ENCODE assay signal across 12 mouse cellular contexts in the genomic region with DNA sequence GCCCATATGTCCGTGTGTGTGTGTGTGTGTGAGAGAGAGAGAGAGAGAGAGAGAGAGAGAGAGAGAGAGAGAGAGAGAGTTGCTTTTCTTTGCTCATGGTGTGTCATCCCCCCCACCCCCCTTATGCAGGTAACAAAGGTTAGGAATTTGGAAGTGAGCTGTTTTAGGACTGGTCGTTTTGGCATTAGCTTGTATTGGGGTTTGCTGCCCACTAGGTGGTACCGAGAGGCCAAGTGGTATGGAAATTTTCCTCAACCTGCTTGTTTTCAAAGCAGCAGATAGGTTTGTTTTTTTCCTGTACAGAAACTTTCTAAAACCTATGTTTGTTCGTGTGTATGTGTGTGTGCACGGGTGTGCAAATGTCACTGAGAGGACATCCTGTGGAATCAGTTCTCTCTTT. TPM values are rescaled to one million over a fixed set of nuclear protein-coding genes. Genes with fewer than 3 reads are reported as not detected.
DNase-seq lines count a peak whose midpoint lies in the region; ATAC-seq and TF ChIP-seq lines count a peak whose summit lies in the region.
"Had no signal": no experiment of that assay in that cellular context is flagged by ENCODE, and none has a peak within 500 bp of the region (broad histone marks: within the 10 kb centered on the region; RNA-seq: fewer than 3 reads in every experiment).

No protein-coding gene starts in this region.

- H3K27me3 ChIP-seq in limb, embryonic 12.5 days, result no peaks in the 10 kb centered on the region
- H3K27me3 ChIP-seq in limb, embryonic 10.5 days (ENCODE audit: low read depth, poor library complexity, severe bottlenecking), result no peaks in the 10 kb centered on the region
- H3K27me3 ChIP-seq in liver, postnatal 0 days (ENCODE audit: insufficient read depth, low read length), result no peaks in the 10 kb centered on the region
- H3K27me3 ChIP-seq: hindbrain, embryonic 13.5 days had no signal

- no peak for ATAC-seq in CD4-positive, CD25-positive, alpha-beta regulatory T cell, adult 4 months
- 0 out of 2 replicates have a peak, but pooled peaks have one; percentile 15 for ATAC-seq in limb, embryonic 12.5 days (ENCODE audit: insufficient number of reproducible peaks, insufficient read depth, low FRiP score, low TSS enrichment, low read depth)
- ATAC-seq in liver, postnatal 0 days, result peak; percentile 57; the same call in 1 of the 2 replicates

- no peak overlapping the region for H3K9ac ChIP-seq in limb, embryonic 12.5 days (replicated peaks)
- H3K9ac ChIP-seq in liver, postnatal 0 days (replicated peaks), result no peak overlapping the region
- H3K9ac ChIP-seq: hindbrain, embryonic 13.5 days had no signal

- H3K9me3 ChIP-seq in limb, embryonic 12.5 days, result no peaks in the 10 kb centered on the region
- H3K9me3 ChIP-seq in limb, embryonic 10.5 days (replicated peaks), result no peaks in the 10 kb centered on the region
- H3K9me3 ChIP-seq in liver, postnatal 0 days (ENCODE audit: low read length), result no peaks in the 10 kb centered on the region
- H3K9me3 ChIP-seq: hindbrain, embryonic 13.5 days; midbrain, embryonic 10.5 days had no signal

- no peak overlapping the region for H3K27ac ChIP-seq in limb, embryonic 12.5 days
- no peak overlapping the region for H3K27ac ChIP-seq in limb, embryonic 10.5 days
- no peak overlapping the region for H3K27ac ChIP-seq in liver, postnatal 0 days (ENCODE audit: low read depth)
- H3K27ac ChIP-seq: hindbrain, embryonic 13.5 days; midbrain, embryonic 10.5 days had no signal

- H3K4me1 ChIP-seq in limb, embryonic 12.5 days (replicated peaks), result peaks cover 5% of the 10 kb centered on the region
- peaks cover 15% of the 10 kb centered on the region for H3K4me1 ChIP-seq in limb, embryonic 10.5 days
- H3K4me1 ChIP-seq in liver, postnatal 0 days (ENCODE audit: insufficient read depth), result peaks cover 3% of the 10 kb centered on the region
- H3K4me1 ChIP-seq: hindbrain, embryonic 13.5 days; midbrain, embryonic 10.5 days had no signal

- no peak overlapping the region for H3K4me3 ChIP-seq in limb, embryonic 12.5 days (replicated peaks)
- no peak overlapping the region for H3K4me3 ChIP-seq in limb, embryonic 10.5 days
- H3K4me3 ChIP-seq in liver, postnatal 0 days (ENCODE audit: low read depth, low read length), result no peak overlapping the region
- H3K4me3 ChIP-seq: hindbrain, embryonic 13.5 days; midbrain, embryonic 10.5 days had no signal

- 26% methylated on average over 5 of the region's 5 CpGs for WGBS in limb, embryonic 12.5 days
- 24% methylated on average over 5 of the region's 5 CpGs for WGBS in limb, embryonic 10.5 days
- WGBS in liver, postnatal 0 days (ENCODE audit: insufficient replicate concordance), result 21% methylated on average over 5 of the region's 5 CpGs

- peaks cover 3% of the 10 kb centered on the region; the same call in 1 of the 2 replicates for H3K36me3 ChIP-seq in limb, embryonic 12.5 days
- peaks cover 7% of the 10 kb centered on the region for H3K36me3 ChIP-seq in limb, embryonic 10.5 days
- no peaks in the 10 kb centered on the region for H3K36me3 ChIP-seq in liver, postnatal 0 days (replicated peaks; ENCODE audit: insufficient read depth, low read length)
- H3K36me3 ChIP-seq: midbrain, embryonic 10.5 days had no signal

- no peak overlapping the region for H3K4me2 ChIP-seq in limb, embryonic 12.5 days
- no peak overlapping the region for H3K4me2 ChIP-seq in liver, postnatal 0 days (ENCODE audit: low read depth, low read length)
- H3K4me2 ChIP-seq: hindbrain, embryonic 13.5 days had no signal

- TF ChIP-seq EP300 in liver, postnatal 0 days (IDR thresholded peaks at IDR 0.05; ENCODE audit: low read depth), result no peak

- DNase-seq in CD4-positive, CD25-positive, alpha-beta regulatory T cell, adult 2 months (ENCODE audit: low read depth, low spot score), result peak; percentile 48
- DNase-seq in limb, embryonic 10.5 days (ENCODE audit: low spot score), result no peak
- peak; percentile 73 for DNase-seq in NIH3T3 (ENCODE audit: low read depth)
- no peak for DNase-seq in liver, postnatal 0 days
- no peak for DNase-seq in cerebellum, adult 8-10 months
- no peak for DNase-seq in testis, postnatal 14 days (ENCODE audit: low spot score)
- DNase-seq: adrenal gland, adult 8-10 months; cerebellum, adult 11-12 months had no signal

- peak; percentile 66 for TF ChIP-seq CTCF in liver, postnatal 0 days (IDR thresholded peaks at IDR 0.05; ENCODE audit: low read depth)

RNA-seq across cellular contexts. Expression of a gene that starts 17.0 kb away (rescaled TPM):
- polyA plus RNA-seq in CD4-positive, CD25-positive, alpha-beta regulatory T cell, adult 4 months (2017; shearing (Covaris generic)), result under 1 TPM in 1 of 2 experiments, not detected in 1; 0.27 TPM
- 0.36 and 0.50 TPM in 2 replicates for polyA plus RNA-seq in limb, embryonic 12.5 days (2016; fragmentation: Nextera tagmentation; extraction: Ambion mirVana)
- 0.21 and 0.30 TPM in 2 replicates for polyA plus RNA-seq in limb, embryonic 10.5 days (2016; fragmentation: Nextera tagmentation; extraction: Ambion mirVana)
- polyA plus RNA-seq in liver, postnatal 0 days (2015; fragmentation: Nextera tagmentation; extraction: Ambion mirVana), result 11.3 and 13.5 TPM in 2 replicates

RNA-seq across cellular contexts. Expression of a gene that starts 26.0 kb away (rescaled TPM):
- polyA plus RNA-seq in CD4-positive, CD25-positive, alpha-beta regulatory T cell, adult 4 months (2017; shearing (Covaris generic)), result 10 to 100 TPM; 58.0 to 86.6 TPM
- 54.2 and 55.2 TPM in 2 replicates for polyA plus RNA-seq in limb, embryonic 12.5 days (2016; fragmentation: Nextera tagmentation; extraction: Ambion mirVana)
- 61.0 and 63.1 TPM in 2 replicates for polyA plus RNA-seq in limb, embryonic 10.5 days (2016; fragmentation: Nextera tagmentation; extraction: Ambion mirVana)
- polyA plus RNA-seq in liver, postnatal 0 days (2015; fragmentation: Nextera tagmentation; extraction: Ambion mirVana), result 14.9 and 17.8 TPM in 2 replicates

RNA-seq across cellular contexts. Expression of a gene that starts 29.0 kb away (rescaled TPM):
- 100 to 1,000 TPM; 322 to 370 TPM for polyA plus RNA-seq in CD4-positive, CD25-positive, alpha-beta regulatory T cell, adult 4 months (2017; shearing (Covaris generic))
- 8.4 and 8.9 TPM in 2 replicates for polyA plus RNA-seq in limb, embryonic 12.5 days (2016; fragmentation: Nextera tagmentation; extraction: Ambion mirVana)
- polyA plus RNA-seq in limb, embryonic 10.5 days (2016; fragmentation: Nextera tagmentation; extraction: Ambion mirVana), result 3.7 and 5.0 TPM in 2 replicates
- 2.5 and 2.9 TPM in 2 replicates for polyA plus RNA-seq in liver, postnatal 0 days (2015; fragmentation: Nextera tagmentation; extraction: Ambion mirVana)

RNA-seq across cellular contexts. Expression of a gene that starts 30.2 kb away (rescaled TPM):
- polyA plus RNA-seq in CD4-positive, CD25-positive, alpha-beta regulatory T cell, adult 4 months (2017; shearing (Covaris generic)), result 100 to 1,000 TPM in 1 of 2 experiments, 10 to 100 TPM in 1; 73.0 to 125 TPM
- 56.4 and 58.0 TPM in 2 replicates for polyA plus RNA-seq in limb, embryonic 12.5 days (2016; fragmentation: Nextera tagmentation; extraction: Ambion mirVana)
- 47.7 and 54.0 TPM in 2 replicates for polyA plus RNA-seq in limb, embryonic 10.5 days (2016; fragmentation: Nextera tagmentation; extraction: Ambion mirVana)
- 12.9 and 15.0 TPM in 2 replicates for polyA plus RNA-seq in liver, postnatal 0 days (2015; fragmentation: Nextera tagmentation; extraction: Ambion mirVana)

RNA-seq across cellular contexts. Expression of a gene that starts 30.5 kb away (rescaled TPM):
- 1 to 10 TPM; 2.9 to 9.2 TPM for polyA plus RNA-seq in CD4-positive, CD25-positive, alpha-beta regulatory T cell, adult 4 months (2017; shearing (Covaris generic))
- polyA plus RNA-seq in limb, embryonic 12.5 days (2016; fragmentation: Nextera tagmentation; extraction: Ambion mirVana), result 22.6 and 23.4 TPM in 2 replicates
- 14.8 and 19.8 TPM in 2 replicates for polyA plus RNA-seq in limb, embryonic 10.5 days (2016; fragmentation: Nextera tagmentation; extraction: Ambion mirVana)
- polyA plus RNA-seq in liver, postnatal 0 days (2015; fragmentation: Nextera tagmentation; extraction: Ambion mirVana), result 2.3 and 2.5 TPM in 2 replicates

Comparison
In these comparisons a context has a peak if more than half of its experiments do, and no peak if none do; other contexts are left out.
1. DNase-seq: peak in CD4-positive, CD25-positive, alpha-beta regulatory T cell, adult 2 months (single experiment) and NIH3T3 (single experiment); none in limb, embryonic 10.5 days (single experiment), liver, postnatal 0 days (single experiment), cerebellum, adult 8-10 months (single experiment) and testis, postnatal 14 days (single experiment).
2. RNA of a gene that starts 29.0 kb away (polyA plus RNA-seq): 322 to 370 TPM in CD4-positive, CD25-positive, alpha-beta regulatory T cell, adult 4 months; 8.4 to 8.9 TPM in limb, embryonic 12.5 days, 3.7 to 5.0 TPM in limb, embryonic 10.5 days and 2.5 to 2.9 TPM in liver, postnatal 0 days; every median in the first group is over 10 times any median in the second.